Mouse (Mus musculus): ENCODE results near the gene Ctnnd2. TPM values are rescaled to one million over a fixed set of nuclear protein-coding genes. Genes with fewer than 3 reads are reported as not detected.

Gene Ctnnd2
- polyA plus RNA-seq, 1 experiment from 2014 or later, result 0.16 TPM

GRCm38 (mm10) chr15:30460341-30461125, 288.1 kb downstream of the Ctnnd2 start:
- H3K27ac ChIP-seq (replicated peaks), result no peak overlapping the region
- 53% methylated on average over 9 of the region's 9 CpGs for WGBS (ENCODE audit: insufficient replicate concordance)
- no peak for ATAC-seq (ENCODE audit: insufficient read depth)
- H3K4me3 ChIP-seq (replicated peaks), result no peak overlapping the region
- H3K36me3 ChIP-seq (replicated peaks), result no peaks in the 10 kb centered on the region
- H3K27me3 ChIP-seq, result no peaks in the 10 kb centered on the region
- no peaks in the 10 kb centered on the region for H3K9me3 ChIP-seq (replicated peaks)
- no peak overlapping the region for H3K9ac ChIP-seq
- H3K4me2 ChIP-seq, result no peak overlapping the region
- H3K4me1 ChIP-seq (replicated peaks), result no peaks in the 10 kb centered on the region

- Histone ChIP-seq H3K4me1 (replicated peaks) (no peaks in the 10 kb centered on the region), H3K9ac (no peak overlapping the region), H3K4me3 (replicated peaks) (no peak overlapping the region), H3K36me3 (replicated peaks) (no peaks in the 10 kb centered on the region), H3K4me2 (no peak overlapping the region), H3K27ac (replicated peaks) (no peak overlapping the region), H3K9me3 (replicated peaks) (no peaks in the 10 kb centered on the region), H3K27me3 (no peaks in the 10 kb centered on the region)
- WGBS (ENCODE audit: insufficient replicate concordance), result 24% methylated on average over 2 of the region's 2 CpGs
- ATAC-seq (ENCODE audit: insufficient read depth), result no peak
Measured at GRCm38 (mm10) chr15:30462804-30463423, 290.5 kb downstream of the Ctnnd2 start.

DNA sequence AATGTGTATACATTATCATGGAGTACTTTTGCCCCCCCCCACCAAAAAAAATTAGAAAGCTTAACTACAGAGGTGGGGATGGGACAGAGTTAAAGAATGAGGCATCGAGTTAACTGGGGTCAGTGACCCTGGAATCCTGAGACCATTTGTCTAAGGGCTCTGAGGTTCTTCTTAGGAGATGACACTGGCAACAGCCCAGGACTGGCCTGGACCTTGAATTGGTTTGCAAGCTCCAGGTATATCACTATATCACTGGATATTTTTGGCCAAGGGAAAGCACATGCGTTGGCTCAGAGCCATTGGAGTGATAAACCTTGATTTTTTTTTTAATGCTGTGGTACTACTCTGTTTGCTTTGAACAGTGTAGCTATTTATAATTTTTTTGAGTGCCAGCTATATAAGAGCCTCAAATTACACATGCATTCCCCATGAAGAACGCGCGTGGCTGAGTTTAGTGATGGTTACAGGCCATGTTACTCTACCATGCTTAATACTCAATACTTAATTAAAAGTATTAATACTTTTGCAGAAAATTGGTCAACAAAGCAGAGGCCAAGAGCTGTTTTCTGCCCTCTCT, 291.2 kb downstream of the Ctnnd2 start:
- no peaks in the 10 kb centered on the region for H3K36me3 ChIP-seq (replicated peaks)
- WGBS (ENCODE audit: insufficient replicate concordance), result 68% methylated on average over 5 of the region's 5 CpGs
- ATAC-seq (ENCODE audit: insufficient read depth), result no peak

GRCm38 (mm10) chr15:30466950-30467543, 294.7 kb downstream of the Ctnnd2 start:
- Histone ChIP-seq H3K27ac (replicated peaks) (no peak overlapping the region), H3K4me3 (replicated peaks) (no peak overlapping the region), H3K27me3 (no peaks in the 10 kb centered on the region), H3K9me3 (replicated peaks) (no peaks in the 10 kb centered on the region), H3K4me1 (replicated peaks) (no peaks in the 10 kb centered on the region), H3K4me2 (no peak overlapping the region), H3K9ac (no peak overlapping the region), H3K36me3 (replicated peaks) (no peaks in the 10 kb centered on the region)
- 71% methylated on average over 13 of the region's 13 CpGs for WGBS (ENCODE audit: insufficient replicate concordance)
- no peak for ATAC-seq (ENCODE audit: insufficient read depth)

More for the DNA sequence above, 291.2 kb downstream of the Ctnnd2 start:
- no peaks in the 10 kb centered on the region for H3K27me3 ChIP-seq
- no peak overlapping the region for H3K9ac ChIP-seq
- no peaks in the 10 kb centered on the region for H3K4me1 ChIP-seq (replicated peaks)
- no peak overlapping the region for H3K27ac ChIP-seq (replicated peaks)
- no peaks in the 10 kb centered on the region for H3K9me3 ChIP-seq (replicated peaks)
- no peak overlapping the region for H3K4me2 ChIP-seq
- no peak overlapping the region for H3K4me3 ChIP-seq (replicated peaks)

GRCm38 (mm10) chr15:30468773-30469172, 296.4 kb downstream of the Ctnnd2 start:
- 35% methylated on average over 3 of the region's 3 CpGs for WGBS (ENCODE audit: insufficient replicate concordance)
- ATAC-seq (ENCODE audit: insufficient read depth), result no peak

DNA sequence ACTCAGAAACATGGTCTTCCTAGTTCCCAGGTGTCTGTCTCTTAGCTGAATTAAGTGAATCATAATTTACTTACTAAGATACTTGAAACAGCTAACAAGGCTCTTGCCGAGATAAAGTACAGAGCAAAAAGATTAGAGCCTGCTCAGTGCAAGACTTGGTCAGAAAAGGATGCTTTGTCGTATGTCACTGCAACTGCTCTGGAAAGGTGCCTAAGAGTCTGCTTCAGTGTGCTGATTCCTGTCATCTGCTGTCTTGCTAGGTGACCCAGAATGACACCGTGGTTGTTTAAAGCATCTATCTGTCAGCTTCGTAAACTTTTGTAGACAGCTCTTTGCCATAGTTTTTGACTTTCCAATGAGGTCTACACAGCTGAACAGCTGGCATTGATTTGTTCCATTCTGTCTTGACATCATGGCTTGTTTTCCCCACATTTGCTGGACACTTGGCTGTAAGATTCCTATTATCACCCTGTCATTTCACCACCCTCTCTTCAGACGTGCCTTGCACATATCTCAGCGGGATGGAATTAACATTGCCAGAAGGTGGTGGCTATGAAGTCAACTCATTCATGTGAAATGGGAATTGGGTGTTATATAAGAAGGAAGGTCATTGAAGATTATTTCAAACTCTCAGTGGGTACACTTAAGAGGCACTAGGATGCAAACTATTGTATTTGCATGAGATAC, 299.0 kb downstream of the Ctnnd2 start:
- Histone ChIP-seq H3K4me1 (replicated peaks) (no peaks in the 10 kb centered on the region), H3K4me3 (replicated peaks) (no peak overlapping the region), H3K27ac (replicated peaks) (no peak overlapping the region), H3K9ac (no peak overlapping the region), H3K9me3 (replicated peaks) (no peaks in the 10 kb centered on the region), H3K36me3 (replicated peaks) (no peaks in the 10 kb centered on the region), H3K4me2 (no peak overlapping the region), H3K27me3 (no peaks in the 10 kb centered on the region)
- no peak for ATAC-seq (ENCODE audit: insufficient read depth)
- 61% methylated on average over 6 of the region's 6 CpGs for WGBS (ENCODE audit: insufficient replicate concordance)

More at GRCm38 (mm10) chr15:30468773-30469172, 296.4 kb downstream of the Ctnnd2 start:
- Histone ChIP-seq H3K4me3 (replicated peaks) (no peak overlapping the region), H3K27me3 (no peaks in the 10 kb centered on the region), H3K9me3 (replicated peaks) (no peaks in the 10 kb centered on the region), H3K27ac (replicated peaks) (no peak overlapping the region), H3K9ac (no peak overlapping the region), H3K36me3 (replicated peaks) (no peaks in the 10 kb centered on the region), H3K4me2 (no peak overlapping the region), H3K4me1 (replicated peaks) (no peaks in the 10 kb centered on the region)

- Histone ChIP-seq H3K9ac (no peak overlapping the region), H3K4me1 (replicated peaks) (no peaks in the 10 kb centered on the region), H3K4me3 (replicated peaks) (no peak overlapping the region), H3K27me3 (no peaks in the 10 kb centered on the region), H3K27ac (replicated peaks) (no peak overlapping the region), H3K36me3 (replicated peaks) (no peaks in the 10 kb centered on the region), H3K9me3 (replicated peaks) (no peaks in the 10 kb centered on the region), H3K4me2 (no peak overlapping the region)
- ATAC-seq (ENCODE audit: insufficient read depth), result no peak
- 72% methylated on average over 15 of the region's 15 CpGs for WGBS (ENCODE audit: insufficient replicate concordance)
Measured at GRCm38 (mm10) chr15:30480676-30481075, 308.3 kb downstream of the Ctnnd2 start.

- ATAC-seq (ENCODE audit: insufficient read depth), result no peak
- Histone ChIP-seq H3K4me1 (replicated peaks) (no peaks in the 10 kb centered on the region), H3K27me3 (no peaks in the 10 kb centered on the region), H3K9me3 (replicated peaks) (no peaks in the 10 kb centered on the region), H3K4me3 (replicated peaks) (no peak overlapping the region), H3K4me2 (no peak overlapping the region), H3K36me3 (replicated peaks) (no peaks in the 10 kb centered on the region), H3K27ac (replicated peaks) (no peak overlapping the region), H3K9ac (no peak overlapping the region)
- 64% methylated on average over 5 of the region's 5 CpGs for WGBS (ENCODE audit: insufficient replicate concordance)
Measured at GRCm38 (mm10) chr15:30506476-30506875, 334.1 kb downstream of the Ctnnd2 start.

DNA sequence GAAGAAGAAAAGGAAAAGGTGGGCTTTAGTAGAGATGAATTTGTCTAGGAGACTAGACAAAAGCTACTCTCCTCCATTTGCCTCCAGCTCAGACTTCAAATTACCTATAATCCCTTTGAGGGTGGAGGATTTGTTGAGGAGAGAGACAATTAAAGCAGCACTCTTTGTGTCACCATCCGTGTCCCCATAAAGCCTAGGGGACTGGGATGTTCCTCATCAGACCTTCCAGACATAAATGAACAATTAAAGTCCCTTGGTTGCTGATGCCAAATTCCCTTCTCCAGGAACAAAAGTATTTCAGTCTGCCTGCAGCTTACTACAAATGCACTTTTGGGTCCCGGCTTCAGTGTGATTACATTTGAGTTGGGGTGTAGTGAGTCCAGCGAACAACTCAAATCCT, 340.1 kb downstream of the Ctnnd2 start:
- H3K27me3 ChIP-seq, result no peaks in the 10 kb centered on the region
- H3K4me2 ChIP-seq, result no peak overlapping the region
- no peak overlapping the region for H3K9ac ChIP-seq
- H3K4me1 ChIP-seq (replicated peaks), result no peaks in the 10 kb centered on the region
- no peaks in the 10 kb centered on the region for H3K9me3 ChIP-seq (replicated peaks)
- H3K36me3 ChIP-seq (replicated peaks), result no peaks in the 10 kb centered on the region
- no peak for ATAC-seq (ENCODE audit: insufficient read depth)
- H3K27ac ChIP-seq (replicated peaks), result no peak overlapping the region
- WGBS (ENCODE audit: insufficient replicate concordance), result 56% methylated on average over 3 of the region's 3 CpGs
- no peak overlapping the region for H3K4me3 ChIP-seq (replicated peaks)

DNA sequence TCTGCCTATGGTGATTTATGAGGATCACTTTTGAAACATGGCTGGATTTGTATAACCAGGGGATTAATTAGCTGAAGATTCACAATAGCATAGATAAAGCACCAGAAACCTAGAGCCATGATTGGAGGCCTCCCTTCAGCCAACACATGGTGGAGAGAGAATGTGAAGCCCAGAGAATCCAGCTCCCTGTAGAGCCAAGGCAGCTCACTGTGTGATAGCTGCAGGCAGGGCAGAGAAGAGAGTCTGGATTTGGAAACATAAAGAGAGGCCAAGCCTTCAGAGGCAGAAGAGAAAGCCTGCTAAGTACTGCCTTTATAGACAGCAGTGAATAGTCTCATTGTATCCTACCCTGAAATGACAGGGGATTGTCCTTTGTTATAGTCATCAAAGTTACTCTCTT, 340.7 kb downstream of the Ctnnd2 start:
- ATAC-seq (ENCODE audit: insufficient read depth), result no peak
- Histone ChIP-seq H3K4me2 (no peak overlapping the region), H3K27me3 (no peaks in the 10 kb centered on the region), H3K4me3 (replicated peaks) (no peak overlapping the region), H3K36me3 (replicated peaks) (no peaks in the 10 kb centered on the region), H3K4me1 (replicated peaks) (no peaks in the 10 kb centered on the region), H3K9me3 (replicated peaks) (no peaks in the 10 kb centered on the region), H3K27ac (replicated peaks) (no peak overlapping the region), H3K9ac (no peak overlapping the region)

GRCm38 (mm10) chr15:30515425-30515824, 343.0 kb downstream of the Ctnnd2 start:
- no peaks in the 10 kb centered on the region for H3K27me3 ChIP-seq
- WGBS (ENCODE audit: insufficient replicate concordance), result 52% methylated on average over 4 of the region's 4 CpGs
- no peak overlapping the region for H3K4me2 ChIP-seq
- H3K9ac ChIP-seq, result no peak overlapping the region
- ATAC-seq (ENCODE audit: insufficient read depth), result no peak
- no peak overlapping the region for H3K27ac ChIP-seq (replicated peaks)
- H3K4me3 ChIP-seq (replicated peaks), result no peak overlapping the region
- H3K36me3 ChIP-seq (replicated peaks), result no peaks in the 10 kb centered on the region
- no peaks in the 10 kb centered on the region for H3K9me3 ChIP-seq (replicated peaks)
- no peaks in the 10 kb centered on the region for H3K4me1 ChIP-seq (replicated peaks)
